Mouse (Mus musculus): ENCODE measurements at regions not wholly inside any gene's neighbourhood (a gene's known extent, or its start where the extent isn't known, plus 50 kb on each side); places are given as distances from the start of the nearest gene placed in this dataset.

- ATAC-seq (ENCODE audit: insufficient number of reproducible peaks, insufficient read depth, low FRiP score, low TSS enrichment) = no peak
- Histone ChIP-seq H3K9ac (no peak overlapping the region), H3K4me2 (replicated peaks) (no peak overlapping the region), H3K27ac (no peak overlapping the region), H3K36me3 (no peaks in the 10 kb centered on the region), H3K4me1 (no peaks in the 10 kb centered on the region), H3K27me3 (no peaks in the 10 kb centered on the region), H3K9me3 (no peaks in the 10 kb centered on the region), H3K4me3 (no peak overlapping the region)
- 61% methylated on average over 4 of the region's 4 CpGs for WGBS
Measured at GRCm38 (mm10) chr1:193734014-193734763, 364.1 kb upstream of the Camk1g start.

GRCm38 (mm10) chr1:193733402-193733801 is 363.3 kb upstream of the Camk1g start:
- 4% methylated on average over 5 of the region's 5 CpGs for WGBS
- no peaks in the 10 kb centered on the region for H3K27me3 ChIP-seq
- H3K27ac ChIP-seq = no peak overlapping the region
- H3K4me3 ChIP-seq = no peak overlapping the region
- H3K4me1 ChIP-seq = no peaks in the 10 kb centered on the region
- no peak overlapping the region for H3K4me2 ChIP-seq (replicated peaks)
- no peak for ATAC-seq (ENCODE audit: insufficient number of reproducible peaks, insufficient read depth, low FRiP score, low TSS enrichment)
- no peaks in the 10 kb centered on the region for H3K36me3 ChIP-seq
- H3K9ac ChIP-seq = no peak overlapping the region
- no peaks in the 10 kb centered on the region for H3K9me3 ChIP-seq

GRCm38 (mm10) chr1:193732113-193732512 is 362.0 kb upstream of the Camk1g start:
- ATAC-seq (ENCODE audit: insufficient number of reproducible peaks, insufficient read depth, low FRiP score, low TSS enrichment) = no peak
- H3K9me3 ChIP-seq = no peaks in the 10 kb centered on the region
- H3K27me3 ChIP-seq = no peaks in the 10 kb centered on the region
- no peaks in the 10 kb centered on the region for H3K36me3 ChIP-seq
- H3K4me1 ChIP-seq = no peaks in the 10 kb centered on the region
- H3K27ac ChIP-seq = no peak overlapping the region
- no peak overlapping the region for H3K4me3 ChIP-seq
- 13% methylated on average over 1 of the region's 1 CpGs for WGBS
- H3K4me2 ChIP-seq (replicated peaks) = no peak overlapping the region
- no peak overlapping the region for H3K9ac ChIP-seq

GRCm38 (mm10) chr1:193721850-193722249 is 351.8 kb upstream of the Camk1g start:
- H3K27me3 ChIP-seq = no peaks in the 10 kb centered on the region
- H3K27ac ChIP-seq = no peak overlapping the region
- no peaks in the 10 kb centered on the region for H3K36me3 ChIP-seq
- ATAC-seq (ENCODE audit: insufficient number of reproducible peaks, insufficient read depth, low FRiP score, low TSS enrichment) = no peak
- no peak overlapping the region for H3K4me2 ChIP-seq (replicated peaks)
- whole genome bisulfite sequencing = 67% methylated on average over 2 of the region's 2 CpGs
- H3K4me3 ChIP-seq = no peak overlapping the region
- H3K9me3 ChIP-seq = no peaks in the 10 kb centered on the region
- H3K9ac ChIP-seq = no peak overlapping the region
- no peaks in the 10 kb centered on the region for H3K4me1 ChIP-seq

- WGBS = 66% methylated on average over 8 of the region's 8 CpGs
Measured at GRCm38 (mm10) chr1:193720420-193720851, 350.3 kb upstream of the Camk1g start.

GRCm38 (mm10) chr1:193715328-193715727 is 345.2 kb upstream of the Camk1g start:
- ATAC-seq (ENCODE audit: insufficient number of reproducible peaks, insufficient read depth, low FRiP score, low TSS enrichment) = no peak
- no peaks in the 10 kb centered on the region for H3K9me3 ChIP-seq

More at GRCm38 (mm10) chr1:193720420-193720851, 350.3 kb upstream of the Camk1g start:
- Histone ChIP-seq H3K9me3 (no peaks in the 10 kb centered on the region), H3K4me1 (no peaks in the 10 kb centered on the region), H3K4me2 (replicated peaks) (no peak overlapping the region), H3K27ac (no peak overlapping the region), H3K4me3 (no peak overlapping the region), H3K9ac (no peak overlapping the region), H3K27me3 (no peaks in the 10 kb centered on the region), H3K36me3 (no peaks in the 10 kb centered on the region)
- no peak for ATAC-seq (ENCODE audit: insufficient number of reproducible peaks, insufficient read depth, low FRiP score, low TSS enrichment)

GRCm38 (mm10) chr1:193714631-193715030 is 344.5 kb upstream of the Camk1g start:
- no peak overlapping the region for H3K27ac ChIP-seq
- H3K36me3 ChIP-seq = no peaks in the 10 kb centered on the region
- H3K9me3 ChIP-seq = no peaks in the 10 kb centered on the region
- H3K27me3 ChIP-seq = no peaks in the 10 kb centered on the region
- no peak overlapping the region for H3K4me3 ChIP-seq
- H3K4me2 ChIP-seq (replicated peaks) = no peak overlapping the region
- ATAC-seq (ENCODE audit: insufficient number of reproducible peaks, insufficient read depth, low FRiP score, low TSS enrichment) = no peak
- no peaks in the 10 kb centered on the region for H3K4me1 ChIP-seq
- no peak overlapping the region for H3K9ac ChIP-seq
- 81% methylated on average over 2 of the region's 2 CpGs for WGBS

More at GRCm38 (mm10) chr1:193715328-193715727, 345.2 kb upstream of the Camk1g start:
- H3K27ac ChIP-seq = no peak overlapping the region
- no peak overlapping the region for H3K9ac ChIP-seq
- H3K4me3 ChIP-seq = no peak overlapping the region
- no peak overlapping the region for H3K4me2 ChIP-seq (replicated peaks)
- H3K36me3 ChIP-seq = no peaks in the 10 kb centered on the region
- no peaks in the 10 kb centered on the region for H3K27me3 ChIP-seq
- 52% methylated on average over 4 of the region's 4 CpGs for WGBS
- no peaks in the 10 kb centered on the region for H3K4me1 ChIP-seq

- H3K4me2 ChIP-seq (replicated peaks) = no peak overlapping the region
- 48% methylated on average over 2 of the region's 2 CpGs for WGBS
- H3K4me3 ChIP-seq = no peak overlapping the region
- H3K9ac ChIP-seq = no peak overlapping the region
- 0 out of 2 replicates have a peak, but pooled peaks cover 5% of the 10 kb centered on the region for H3K4me1 ChIP-seq
- no peak for ATAC-seq (ENCODE audit: insufficient number of reproducible peaks, insufficient read depth, low FRiP score, low TSS enrichment)
- no peak overlapping the region for H3K27ac ChIP-seq
- H3K9me3 ChIP-seq = no peaks in the 10 kb centered on the region
- no peaks in the 10 kb centered on the region for H3K36me3 ChIP-seq
- H3K27me3 ChIP-seq = no peaks in the 10 kb centered on the region
Measured at GRCm38 (mm10) chr1:193705205-193705604, 335.1 kb upstream of the Camk1g start.

- Histone ChIP-seq H3K9me3 (no peaks in the 10 kb centered on the region), H3K9ac (no peak overlapping the region), H3K27ac (no peak overlapping the region), H3K4me2 (replicated peaks) (peak overlapping the region; percentile 41), H3K4me3 (no peak overlapping the region), H3K27me3 (no peaks in the 10 kb centered on the region), H3K4me1 (0 out of 2 replicates have a peak, but pooled peaks cover 5% of the 10 kb centered on the region), H3K36me3 (no peaks in the 10 kb centered on the region)
- WGBS = 26% methylated on average over 15 of the region's 15 CpGs
- ATAC-seq (ENCODE audit: insufficient number of reproducible peaks, insufficient read depth, low FRiP score, low TSS enrichment) = no peak
Measured at GRCm38 (mm10) chr1:193702707-193703419, 332.8 kb upstream of the Camk1g start.

GRCm38 (mm10) chr1:193700217-193700616 is 330.1 kb upstream of the Camk1g start:
- H3K9ac ChIP-seq = no peak overlapping the region
- H3K36me3 ChIP-seq = no peaks in the 10 kb centered on the region
- H3K4me3 ChIP-seq = no peak overlapping the region
- WGBS = 77% methylated on average over 3 of the region's 3 CpGs
- H3K9me3 ChIP-seq = no peaks in the 10 kb centered on the region
- 0 out of 2 replicates have a peak, but pooled peaks cover 5% of the 10 kb centered on the region for H3K4me1 ChIP-seq
- no peak overlapping the region for H3K4me2 ChIP-seq (replicated peaks)
- no peak for ATAC-seq (ENCODE audit: insufficient number of reproducible peaks, insufficient read depth, low FRiP score, low TSS enrichment)
- no peaks in the 10 kb centered on the region for H3K27me3 ChIP-seq
- no peak overlapping the region for H3K27ac ChIP-seq

- Histone ChIP-seq H3K27me3 (no peaks in the 10 kb centered on the region), H3K9ac (no peak overlapping the region), H3K4me2 (replicated peaks) (no peak overlapping the region), H3K36me3 (no peaks in the 10 kb centered on the region), H3K9me3 (no peaks in the 10 kb centered on the region), H3K4me3 (no peak overlapping the region), H3K4me1 (0 out of 2 replicates have a peak, but pooled peaks cover 5% of the 10 kb centered on the region), H3K27ac (no peak overlapping the region)
- 14% methylated on average over 7 of the region's 7 CpGs for WGBS
- ATAC-seq (ENCODE audit: insufficient number of reproducible peaks, insufficient read depth, low FRiP score, low TSS enrichment) = peak; percentile 19; the same call in 1 of the 2 replicates
Measured at GRCm38 (mm10) chr1:193698603-193699266, 328.6 kb upstream of the Camk1g start.

Data from embryonic facial prominence, embryonic 12.5 days (tissue).